In genomic region chr4:138691443-138692181, GRCm38 (mm10) we compare ENCODE assay signal across 16 mouse cellular contexts. TPM values are rescaled to one million over a fixed set of nuclear protein-coding genes. Genes with fewer than 3 reads are reported as not detected.
A peak's percentile ranks its signal among the peaks of the same experiment; 100 is the strongest.
DNase-seq lines count a peak whose midpoint lies in the region; ATAC-seq lines count a peak whose summit lies in the region.
"Had no signal": no experiment of that assay in that cellular context is flagged by ENCODE, and none has a peak within 500 bp of the region (broad histone marks: within the 10 kb centered on the region; RNA-seq: fewer than 3 reads in every experiment).

No protein-coding gene starts in this region.

- intact Hi-C loops in left cerebral cortex, postnatal 36 days (cut with DNase I), result loop anchor here (5.0 kb wide), 2 partner anchors 134 to 184 kb away; no protein-coding TSS in a partner anchor

- no peak overlapping the region for H3K4me2 ChIP-seq in forebrain, embryonic 15.5 days (replicated peaks)
- no peak overlapping the region for H3K4me2 ChIP-seq in forebrain, embryonic 12.5 days
- H3K4me2 ChIP-seq: heart, embryonic 15.5 days; liver, embryonic 11.5 days had no signal

- no peak for ATAC-seq in forebrain, embryonic 15.5 days (replicated peaks)
- no peak for ATAC-seq in forebrain, embryonic 12.5 days (ENCODE audit: low FRiP score)

- H3K36me3 ChIP-seq in forebrain, embryonic 15.5 days, result no peaks in the 10 kb centered on the region
- H3K36me3 ChIP-seq in forebrain, embryonic 12.5 days (replicated peaks), result no peaks in the 10 kb centered on the region
- H3K36me3 ChIP-seq: heart, embryonic 15.5 days had no signal

- peak; percentile 83 for DNase-seq in right cerebral cortex, adult 18-20 months
- no peak for DNase-seq in right cerebral cortex, postnatal 4 days
- peak; percentile 75 to 84 for DNase-seq in left cerebral cortex, postnatal 36 days (ENCODE audit: low spot score in 2 of 2)
- no peak for DNase-seq in thymus, postnatal 25 days
- no peak for DNase-seq in spleen, postnatal 4 days (ENCODE audit: low spot score in 2 of 2)
- no peak for DNase-seq in urinary bladder, postnatal 10 days (ENCODE audit: low spot score)
- DNase-seq: gastrocnemius, postnatal 36 days; kidney, postnatal 4 days; lung, postnatal 36 days had no signal

- peaks cover 56% of the 10 kb centered on the region for H3K4me1 ChIP-seq in forebrain, embryonic 15.5 days
- H3K4me1 ChIP-seq in forebrain, embryonic 12.5 days, result peaks cover 64% of the 10 kb centered on the region
- H3K4me1 ChIP-seq: heart, embryonic 15.5 days had no signal

- no peaks in the 10 kb centered on the region for H3K9me3 ChIP-seq in forebrain, embryonic 15.5 days
- H3K9me3 ChIP-seq in forebrain, embryonic 12.5 days, result no peaks in the 10 kb centered on the region
- H3K9me3 ChIP-seq: heart, embryonic 15.5 days had no signal

- no peak overlapping the region for H3K9ac ChIP-seq in forebrain, embryonic 15.5 days (replicated peaks)
- no peak overlapping the region for H3K9ac ChIP-seq in forebrain, embryonic 12.5 days
- H3K9ac ChIP-seq: heart, embryonic 15.5 days had no signal

- 0 out of 2 replicates have a peak overlapping the region, but pooled peaks have one; percentile 38 for H3K27ac ChIP-seq in forebrain, embryonic 15.5 days (replicated peaks)
- no peak overlapping the region for H3K27ac ChIP-seq in forebrain, embryonic 12.5 days
- H3K27ac ChIP-seq: heart, embryonic 15.5 days had no signal

- 13% methylated on average over 19 of the region's 19 CpGs for WGBS in forebrain, embryonic 15.5 days
- 11% methylated on average over 19 of the region's 19 CpGs for WGBS in forebrain, embryonic 12.5 days

- no peaks in the 10 kb centered on the region for H3K27me3 ChIP-seq in forebrain, embryonic 15.5 days
- H3K27me3 ChIP-seq in forebrain, embryonic 12.5 days, result peaks cover 66% of the 10 kb centered on the region

- no peak overlapping the region for H3K4me3 ChIP-seq in forebrain, embryonic 15.5 days
- no peak overlapping the region for H3K4me3 ChIP-seq in forebrain, embryonic 12.5 days (replicated peaks)
- H3K4me3 ChIP-seq: erythroblast, embryonic 14.5 days; heart, embryonic 15.5 days had no signal

RNA-seq across cellular contexts. Expression of gene Pla2g2c, which starts 33.0 kb away (rescaled TPM):
- polyA plus RNA-seq in forebrain, embryonic 15.5 days (2015; fragmentation: Nextera tagmentation; extraction: Ambion mirVana), result 0.34 TPM in 1 of 2 replicates, not detected in the other
- 0.18 and 0.26 TPM in 2 replicates for polyA plus RNA-seq in forebrain, embryonic 12.5 days (2016; fragmentation: Nextera tagmentation; extraction: Ambion mirVana)
- total RNA-seq in left cerebral cortex, postnatal 36 days (2021), result under 1 TPM; 0.22 to 0.39 TPM
- total RNA-seq: gastrocnemius, postnatal 36 days had no signal
- polyA plus RNA-seq: erythroblast, embryonic 14.5 days had no signal

RNA-seq across cellular contexts. Expression of gene Ubxn10, which starts 45.4 kb away (rescaled TPM):
- 2.0 and 3.2 TPM in 2 replicates for polyA plus RNA-seq in forebrain, embryonic 15.5 days (2015; fragmentation: Nextera tagmentation; extraction: Ambion mirVana)
- polyA plus RNA-seq in forebrain, embryonic 12.5 days (2016; fragmentation: Nextera tagmentation; extraction: Ambion mirVana), result 2.0 TPM in 2 replicates
- 1 to 10 TPM; 1.3 to 1.5 TPM for total RNA-seq in left cerebral cortex, postnatal 36 days (2021)
- polyA plus RNA-seq: erythroblast, embryonic 14.5 days had no signal

RNA-seq across cellular contexts. Expression of gene Vwa5b1, which starts 55.9 kb away (rescaled TPM):
- polyA plus RNA-seq in forebrain, embryonic 15.5 days (2015; fragmentation: Nextera tagmentation; extraction: Ambion mirVana), result 0.74 and 1.2 TPM in 2 replicates
- 0.13 and 0.45 TPM in 2 replicates for polyA plus RNA-seq in forebrain, embryonic 12.5 days (2016; fragmentation: Nextera tagmentation; extraction: Ambion mirVana)
- total RNA-seq in left cerebral cortex, postnatal 36 days (2021), result 1 to 10 TPM; 4.9 to 5.0 TPM
- total RNA-seq: adrenal gland, adult 18-20 months; gastrocnemius, postnatal 36 days had no signal
- polyA plus RNA-seq: erythroblast, embryonic 14.5 days; heart, embryonic 15.5 days; liver, embryonic 11.5 days; thymus, postnatal 0 days had no signal

Comparison
In these comparisons a context has a peak if more than half of its experiments do, and no peak if none do; other contexts are left out.
1. DNase-seq: peak in right cerebral cortex, adult 18-20 months (single experiment) and left cerebral cortex, postnatal 36 days (2 of 2); none in right cerebral cortex, postnatal 4 days (single experiment), thymus, postnatal 25 days (single experiment), spleen, postnatal 4 days (0 of 2) and urinary bladder, postnatal 10 days (single experiment).